Mouse (Mus musculus) ovary, postnatal 14 days (tissue): ENCODE data around the gene Blcap.

Experiments used
- DNase-seq: peaks from one replicate; pipeline ENCODE4 v3.0.0; 2022; ENCODE audit warnings: low spot score

Blcap gene

GRCm38 (mm10) chr2:157559440-157559839 lies 11.6 kb downstream of the Blcap start:
- DNase-seq, result no peak

- no peak for DNase-seq
Measured at GRCm38 (mm10) chr2:157558520-157558919, 12.6 kb downstream of the Blcap start.

- DNase-seq, result no peak
Measured at GRCm38 (mm10) chr2:157558051-157558450, 13.0 kb downstream of the Blcap start.

GRCm38 (mm10) chr2:157556074-157556698 lies 14.9 kb downstream of the Blcap start:
- DNase-seq, result no peak

GRCm38 (mm10) chr2:157552158-157552886 lies 18.8 kb downstream of the Blcap start:
- DNase-seq, result no peak

GRCm38 (mm10) chr2:157550292-157550691 lies 20.8 kb downstream of the Blcap start:
- DNase-seq, result no peak

GRCm38 (mm10) chr2:157546686-157547085 lies 24.4 kb downstream of the Blcap start:
- no peak for DNase-seq

- no peak for DNase-seq
Measured at GRCm38 (mm10) chr2:157544333-157544888, 26.7 kb downstream of the Blcap start.

GRCm38 (mm10) chr2:157542415-157542814 lies 28.7 kb downstream of the Blcap start:
- DNase-seq, result no peak

- DNase-seq, result no peak
Measured at GRCm38 (mm10) chr2:157541631-157542030, 29.4 kb downstream of the Blcap start.

- DNase-seq, result no peak
Measured at GRCm38 (mm10) chr2:157540953-157541569, 30.0 kb downstream of the Blcap start.

GRCm38 (mm10) chr2:157540073-157540952 lies 30.8 kb downstream of the Blcap start:
- no peak for DNase-seq

- DNase-seq, result no peak
Measured at GRCm38 (mm10) chr2:157537118-157537517, 34.0 kb downstream of the Blcap start.

- no peak for DNase-seq
Measured at GRCm38 (mm10) chr2:157536476-157537081, 34.5 kb downstream of the Blcap start.

- no peak for DNase-seq
Measured at GRCm38 (mm10) chr2:157534163-157534562, 36.9 kb downstream of the Blcap start.

GRCm38 (mm10) chr2:157531681-157532426 lies 39.2 kb downstream of the Blcap start:
- no peak for DNase-seq

GRCm38 (mm10) chr2:157530056-157530955 lies 40.8 kb downstream of the Blcap start:
- no peak for DNase-seq

- DNase-seq, result no peak
Measured at GRCm38 (mm10) chr2:157522556-157522955, 48.5 kb downstream of the Blcap start.

GRCm38 (mm10) chr2:157520496-157520895 lies 50.6 kb downstream of the Blcap start:
- DNase-seq, result no peak

GRCm38 (mm10) chr2:157519452-157519851 lies 51.6 kb downstream of the Blcap start:
- DNase-seq, result no peak
